Mouse (Mus musculus) embryonic facial prominence, embryonic 11.5 days (tissue): ENCODE data around the gene Foxn2. TPM values are rescaled to one million over a fixed set of nuclear protein-coding genes. Genes with fewer than 3 reads are reported as not detected.

Source experiments
- ATAC-seq: fragments of 200-750 bp; cut with Nextera tagmentation; replicated peaks from 2 replicates; pipeline ENCODE4 v1.8.0; 2017; ENCODE audit warnings: low read depth; ENCODE audit not compliant: insufficient number of reproducible peaks, low FRiP score, low TSS enrichment
- DNase-seq: peaks from one replicate; pipeline ENCODE4 v3.0.0-alpha.2; 2015; ENCODE audit warnings: low spot score
- H3K27ac ChIP-seq: fragments of 300-500 bp; sonication (generic); replicated peaks from 2 replicates; pipeline ENCODE4 v1.5.1; 2014; ENCODE audit warnings: mild to moderate bottlenecking, low read depth, low read length, control low read depth
- H3K27me3 ChIP-seq: fragments of 300-500 bp; sonication (generic); 2 replicates; pipeline ENCODE4 v1.6.1; 2014; ENCODE audit warnings: mild to moderate bottlenecking, low read length, moderate library complexity, mixed read lengths; ENCODE audit not compliant: control insufficient read depth, insufficient read depth
- H3K36me3 ChIP-seq: fragments of 300-500 bp; sonication (generic); replicated peaks from 2 replicates; pipeline ENCODE4 v1.6.1; 2014; ENCODE audit warnings: low read depth, mild to moderate bottlenecking, low read length, moderate library complexity, mixed read lengths; ENCODE audit not compliant: control insufficient read depth, insufficient read depth
- H3K4me1 ChIP-seq: fragments of 300-500 bp; sonication (generic); 2 replicates; pipeline ENCODE4 v1.6.1; 2014; ENCODE audit warnings: low read length, mixed read lengths; ENCODE audit not compliant: control insufficient read depth, insufficient read depth
- H3K4me2 ChIP-seq: fragments of 300-500 bp; sonication (generic); 2 replicates; pipeline ENCODE4 v1.6.1; 2014; ENCODE audit warnings: low read depth, mild to moderate bottlenecking, control low read depth, low read length, moderate library complexity
- H3K4me3 ChIP-seq: fragments of 300-500 bp; sonication (generic); 2 replicates; pipeline ENCODE4 v1.5.1; 2014; ENCODE audit warnings: low read depth, low read length, control low read depth
- H3K9ac ChIP-seq: fragments of 300-500 bp; sonication (generic); replicated peaks from 2 replicates; pipeline ENCODE4 v1.6.1; 2014; ENCODE audit warnings: mild to moderate bottlenecking, control low read depth, low read length
- H3K9me3 ChIP-seq: fragments of 300-500 bp; sonication (generic); replicated peaks from 2 replicates; pipeline ENCODE4 v1.6.1; 2016; ENCODE audit warnings: mild to moderate bottlenecking, low read length, inconsistent platforms, mixed read lengths; ENCODE audit not compliant: control insufficient read depth
- WGBS: fragments of 180-500 bp; shearing (Covaris S2); extraction: QIAGEN DNeasy Blood & Tissue Kit; methylation state at CpG from one replicate; pipeline ENCODE4 v1.1.7; 2014; 5-methylcytosine and 5-hydroxymethylcytosine counted together
- polyA plus RNA-seq: library from polyadenylated mRNA; unstranded; fragments of >200 nt; fragmentation: Nextera tagmentation; extraction: Ambion mirVana; gene quantifications from 2 replicates; pipeline ENCODE4 v1.2.1, GENCODE M21; 2014

Gene Foxn2
- polyA plus RNA-seq, 1 experiment from 2014 or later = 9.3 TPM

DNA sequence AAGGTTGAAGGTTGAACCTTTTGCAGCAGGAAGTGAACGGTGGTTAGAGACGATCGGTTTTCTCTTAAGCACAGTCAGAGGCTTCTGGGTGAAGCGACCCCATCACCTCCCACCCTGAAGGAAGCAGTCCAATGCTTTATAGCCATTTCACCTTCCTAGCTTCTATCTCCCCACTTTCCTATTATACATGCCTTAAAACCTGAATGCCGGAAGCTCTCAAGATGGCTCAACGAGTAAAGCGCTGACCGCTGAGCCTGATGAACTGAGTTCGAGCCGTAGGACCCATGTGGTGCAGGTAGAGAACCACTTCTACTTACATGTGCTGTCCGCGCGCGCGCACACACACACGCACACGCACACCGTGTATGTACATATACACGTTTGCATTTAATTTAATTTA is 35.4 kb upstream of the Foxn2 start:
- H3K9me3 ChIP-seq = no peaks in the 10 kb centered on the region
- DNase-seq (peak; percentile 11), ATAC-seq (no peak)
- no peaks in the 10 kb centered on the region for H3K27me3 ChIP-seq
- no peak overlapping the region for H3K27ac ChIP-seq
- H3K4me3 ChIP-seq = no peak overlapping the region
- no peaks in the 10 kb centered on the region for H3K36me3 ChIP-seq
- no peak overlapping the region for H3K9ac ChIP-seq
- peak overlapping the region; percentile 0; the same call in 1 of the 2 replicates for H3K4me2 ChIP-seq
- no peaks in the 10 kb centered on the region for H3K4me1 ChIP-seq
- 27% methylated on average over 19 of the region's 19 CpGs for WGBS

DNA sequence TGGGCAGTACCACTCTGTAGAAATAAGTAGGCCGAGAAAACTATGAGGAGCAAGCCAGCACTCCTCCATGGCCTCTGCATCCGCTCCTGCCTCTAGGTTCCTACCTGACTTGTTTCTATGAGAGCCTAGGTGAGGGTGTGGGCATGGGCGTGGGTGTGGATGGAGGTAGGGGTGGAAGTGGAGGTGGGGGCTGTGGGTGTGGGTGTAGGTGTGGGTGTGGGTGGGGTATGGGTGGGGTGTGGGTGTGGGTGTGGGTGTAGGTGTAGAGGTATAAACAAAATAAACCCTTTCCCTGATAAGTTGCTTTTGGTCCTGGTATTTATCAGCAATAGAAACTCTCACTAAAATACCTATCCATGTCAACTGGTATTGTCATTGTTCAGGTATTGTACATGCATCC is 30.8 kb upstream of the Foxn2 start:
- Histone ChIP-seq H3K9me3 (no peaks in the 10 kb centered on the region), H3K27me3 (no peaks in the 10 kb centered on the region), H3K4me3 (no peak overlapping the region), H3K9ac (no peak overlapping the region), H3K27ac (no peak overlapping the region), H3K4me2 (no peak overlapping the region), H3K36me3 (no peaks in the 10 kb centered on the region), H3K4me1 (no peaks in the 10 kb centered on the region)
- whole genome bisulfite sequencing = 84% methylated on average over 3 of the region's 3 CpGs
- ATAC-seq (no peak), DNase-seq (no peak)

DNA sequence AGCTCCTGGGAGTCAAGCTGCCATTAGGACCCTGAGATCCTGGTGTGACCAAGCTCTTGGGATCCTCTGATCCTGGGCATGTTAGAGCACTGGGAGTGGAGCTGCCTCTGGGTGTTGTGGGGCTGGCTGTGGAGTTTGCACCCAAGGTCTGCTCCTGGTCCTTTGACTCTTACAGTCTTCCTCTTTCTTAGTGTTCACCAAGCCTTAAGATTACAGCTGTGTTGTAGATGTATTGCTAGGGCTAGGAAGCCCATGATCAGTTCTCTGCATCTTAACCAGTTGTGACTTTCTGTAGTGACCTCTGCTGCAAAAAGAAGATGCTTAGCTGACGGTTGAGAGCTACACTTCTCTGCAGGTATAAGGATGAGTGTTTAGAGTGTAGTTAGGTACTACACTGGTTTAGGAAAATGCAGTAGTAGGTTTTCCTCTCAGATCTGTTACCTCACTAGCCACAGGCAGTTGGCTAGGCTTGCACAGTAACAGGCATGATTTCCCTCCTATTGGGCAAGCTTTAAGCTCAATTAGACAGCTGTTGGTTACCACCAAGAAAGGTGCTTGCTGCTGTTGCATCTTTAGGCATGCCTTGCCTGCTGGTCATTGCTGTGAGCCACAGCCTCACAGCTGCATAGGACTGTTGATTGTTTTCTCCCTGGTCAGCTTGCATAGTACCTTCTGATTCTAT is 27.2 kb upstream of the Foxn2 start:
- Histone ChIP-seq H3K9ac (no peak overlapping the region), H3K9me3 (no peaks in the 10 kb centered on the region), H3K27ac (no peak overlapping the region), H3K4me1 (no peaks in the 10 kb centered on the region), H3K4me2 (no peak overlapping the region), H3K36me3 (no peaks in the 10 kb centered on the region), H3K27me3 (no peaks in the 10 kb centered on the region), H3K4me3 (no peak overlapping the region)
- no peak for ATAC-seq
- no peak for DNase-seq
- 82% methylated on average over 1 of the region's 1 CpGs for WGBS

DNA sequence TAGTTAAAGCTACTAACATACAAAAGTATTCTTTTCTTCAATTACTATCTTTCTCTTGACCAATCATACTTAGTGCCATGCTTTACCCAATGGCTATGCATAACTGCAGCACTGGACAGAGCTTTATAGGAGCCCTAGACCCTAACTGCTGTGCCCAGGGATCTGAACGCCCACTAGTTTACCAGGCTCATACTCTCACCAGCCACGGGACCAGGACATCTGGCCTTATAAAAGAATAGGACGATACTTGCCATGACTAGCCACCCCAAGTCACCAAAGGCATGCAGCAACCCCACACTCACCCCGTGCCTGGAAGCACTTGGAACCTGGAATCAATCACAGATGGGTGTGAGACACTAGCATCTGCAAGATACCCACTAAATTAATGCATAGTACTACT is 20.1 kb upstream of the Foxn2 start:
- WGBS = 76% methylated on average over 4 of the region's 4 CpGs
- no peaks in the 10 kb centered on the region for H3K4me1 ChIP-seq
- H3K4me3 ChIP-seq = no peak overlapping the region
- no peaks in the 10 kb centered on the region for H3K27me3 ChIP-seq
- no peak for DNase-seq
- no peaks in the 10 kb centered on the region for H3K9me3 ChIP-seq
- no peak for ATAC-seq
- H3K9ac ChIP-seq = no peak overlapping the region
- no peaks in the 10 kb centered on the region for H3K36me3 ChIP-seq
- H3K4me2 ChIP-seq = no peak overlapping the region
- H3K27ac ChIP-seq = no peak overlapping the region

DNA sequence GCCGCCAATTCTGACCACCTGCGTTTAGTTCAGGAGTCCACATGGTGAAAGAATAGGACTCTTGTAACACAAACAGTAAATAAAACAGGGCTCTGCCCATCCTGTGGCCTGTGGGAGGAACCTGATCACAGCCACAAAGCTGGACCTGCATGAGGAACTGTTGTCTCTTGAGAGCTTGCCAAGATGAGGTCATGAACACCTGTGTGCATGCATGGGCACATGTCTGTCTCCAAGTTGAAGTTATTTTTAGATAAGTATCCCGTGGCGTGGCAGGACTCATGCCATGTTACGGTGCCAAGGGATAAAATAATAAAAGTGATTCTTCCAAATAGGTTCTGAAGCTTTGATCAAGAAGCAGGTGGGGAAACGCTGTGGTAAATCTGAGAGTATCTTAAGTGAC is 19.3 kb upstream of the Foxn2 start:
- DNase-seq = no peak
- Histone ChIP-seq H3K27ac (no peak overlapping the region), H3K36me3 (no peaks in the 10 kb centered on the region), H3K9me3 (no peaks in the 10 kb centered on the region), H3K27me3 (no peaks in the 10 kb centered on the region), H3K4me2 (no peak overlapping the region), H3K9ac (no peak overlapping the region), H3K4me3 (no peak overlapping the region), H3K4me1 (no peaks in the 10 kb centered on the region)
- no peak for ATAC-seq
- WGBS = 86% methylated on average over 6 of the region's 6 CpGs

DNA sequence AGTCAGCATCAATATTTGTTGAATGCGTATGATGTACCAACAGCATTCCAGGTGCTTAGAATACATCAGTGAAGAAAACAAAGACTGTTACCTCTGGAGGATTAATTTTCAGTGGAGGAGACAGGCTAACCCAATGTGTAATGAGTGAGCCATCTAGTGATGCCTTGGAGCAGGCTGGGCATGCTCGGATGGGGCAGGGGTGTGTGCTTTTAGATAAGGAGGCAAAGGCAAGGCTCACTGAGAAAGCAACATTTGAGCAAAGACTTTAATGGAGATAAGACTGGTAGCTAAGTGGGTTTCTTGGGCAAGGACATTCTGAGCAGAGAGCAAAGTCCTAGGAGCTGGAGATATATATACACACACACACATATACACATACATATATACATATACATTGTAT is 9.8 kb upstream of the Foxn2 start:
- H3K4me1 ChIP-seq = no peaks in the 10 kb centered on the region
- no peaks in the 10 kb centered on the region for H3K27me3 ChIP-seq
- H3K9ac ChIP-seq = no peak overlapping the region
- no peak overlapping the region for H3K27ac ChIP-seq
- WGBS = 89% methylated on average over 2 of the region's 2 CpGs
- H3K4me3 ChIP-seq = no peak overlapping the region
- ATAC-seq = no peak
- no peak for DNase-seq
- H3K36me3 ChIP-seq = no peaks in the 10 kb centered on the region
- no peak overlapping the region for H3K4me2 ChIP-seq
- no peaks in the 10 kb centered on the region for H3K9me3 ChIP-seq

DNA sequence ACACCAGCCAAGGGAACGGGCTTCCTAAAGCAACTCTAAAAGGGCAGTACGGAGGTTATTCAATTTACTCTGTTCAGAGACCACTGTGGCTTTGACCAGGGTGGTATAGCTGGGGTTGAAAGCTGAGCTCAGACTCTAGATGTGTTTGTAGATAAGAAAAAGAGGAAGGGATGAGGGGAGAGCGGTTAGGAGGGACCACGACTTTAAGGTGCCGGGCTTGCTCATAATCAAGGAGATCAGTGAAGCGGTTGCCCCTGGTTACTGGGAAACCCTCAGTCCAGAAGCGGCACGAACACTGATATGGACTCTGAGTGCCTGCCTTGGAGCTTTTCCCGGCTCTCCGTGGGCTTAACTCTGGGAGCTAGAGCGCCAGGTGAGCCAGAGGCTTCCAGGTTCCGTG is 9.0 kb upstream of the Foxn2 start:
- H3K36me3 ChIP-seq = no peaks in the 10 kb centered on the region
- 79% methylated on average over 12 of the region's 12 CpGs for WGBS
- no peak overlapping the region for H3K27ac ChIP-seq
- H3K4me1 ChIP-seq = no peaks in the 10 kb centered on the region
- H3K4me2 ChIP-seq = no peak overlapping the region
- no peak for ATAC-seq
- no peaks in the 10 kb centered on the region for H3K9me3 ChIP-seq
- no peak overlapping the region for H3K4me3 ChIP-seq
- no peak for DNase-seq
- H3K27me3 ChIP-seq = no peaks in the 10 kb centered on the region
- H3K9ac ChIP-seq = no peak overlapping the region

DNA sequence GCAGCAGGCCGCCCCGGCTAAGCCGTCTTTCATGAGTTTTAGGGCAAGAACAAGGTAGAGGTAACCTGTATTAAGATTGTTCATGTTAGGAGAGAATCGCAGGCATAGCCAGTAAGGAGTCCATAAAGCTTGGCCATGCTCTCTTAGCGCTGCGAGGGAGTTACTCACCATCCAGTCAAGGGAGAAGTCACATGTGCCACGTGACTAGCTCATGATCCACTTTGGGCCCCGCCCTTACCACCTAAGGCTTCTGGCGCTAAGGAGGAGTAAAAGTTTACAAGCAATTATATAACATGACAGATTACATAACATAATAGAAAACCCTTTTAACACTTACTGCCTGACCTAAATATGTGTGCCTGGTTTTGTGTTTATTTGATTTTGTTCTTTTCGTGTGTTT is 8.5 kb upstream of the Foxn2 start:
- WGBS = 83% methylated on average over 10 of the region's 10 CpGs
- H3K4me1 ChIP-seq = no peaks in the 10 kb centered on the region
- H3K27ac ChIP-seq = no peak overlapping the region
- no peak overlapping the region for H3K9ac ChIP-seq
- no peaks in the 10 kb centered on the region for H3K9me3 ChIP-seq
- no peak overlapping the region for H3K4me3 ChIP-seq
- DNase-seq (no peak), ATAC-seq (no peak)
- no peaks in the 10 kb centered on the region for H3K27me3 ChIP-seq
- no peak overlapping the region for H3K4me2 ChIP-seq
- no peaks in the 10 kb centered on the region for H3K36me3 ChIP-seq
